Mouse (Mus musculus): ENCODE results near the gene Pde8b.
"Not testable (repeated sequence)": the region's sequence is repeated elsewhere in the genome, so short reads cannot be mapped to it uniquely, and the experiment has no call there.

Pde8b gene

GRCm38 (mm10) chr13:95221882-95222568, 28.1 kb downstream of the Pde8b start:
- DNase-seq (ENCODE audit: low read depth), result no peak

- DNase-seq (ENCODE audit: low read depth), result not testable (repeated sequence)
Observed at GRCm38 (mm10) chr13:95215661-95216170, 34.4 kb downstream of the Pde8b start.

GRCm38 (mm10) chr13:95212320-95212719, 37.8 kb downstream of the Pde8b start:
- DNase-seq (ENCODE audit: low read depth), result no peak

DNA sequence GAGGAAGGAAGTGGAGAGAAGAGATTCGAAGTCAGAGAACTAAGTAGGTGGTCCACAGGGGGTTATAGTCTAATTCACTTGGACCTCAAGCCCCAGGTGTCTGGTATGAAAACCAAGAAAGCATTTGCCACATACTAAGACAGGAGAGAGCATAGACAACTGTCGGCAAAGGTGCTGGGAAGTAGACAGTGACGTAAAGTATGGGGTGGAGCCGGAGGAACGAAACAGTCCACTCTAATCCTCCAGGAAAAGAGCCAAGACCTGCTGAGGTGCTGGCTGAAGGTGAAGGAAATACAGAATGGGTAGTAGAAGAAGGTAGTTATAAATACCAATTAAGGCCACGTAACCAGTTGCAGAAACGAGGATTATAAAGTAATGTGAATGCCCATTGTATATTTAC, 42.8 kb downstream of the Pde8b start:
- DNase-seq (ENCODE audit: low read depth), result not testable (repeated sequence)

- DNase-seq (ENCODE audit: low read depth), result no peak
Observed at GRCm38 (mm10) chr13:95202151-95202758, 47.9 kb downstream of the Pde8b start.

DNA sequence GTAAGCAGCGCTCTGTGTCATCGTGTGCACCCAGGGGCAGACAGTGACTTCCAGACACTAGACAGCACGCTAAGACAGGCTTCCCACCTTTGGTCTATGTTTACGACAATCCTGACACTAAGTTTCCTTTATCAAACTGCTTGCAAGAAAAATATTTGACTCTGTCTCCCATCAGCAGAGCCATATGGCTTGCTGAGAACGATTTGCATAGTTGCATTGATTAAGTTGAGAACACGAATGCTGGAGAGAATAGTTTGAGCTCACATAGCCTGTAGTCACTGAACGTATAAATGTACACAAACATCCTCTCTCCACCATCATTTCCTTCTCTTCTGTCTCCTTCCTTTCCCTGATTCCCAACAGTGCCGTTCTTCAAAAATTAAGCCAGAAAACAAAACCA, 49.3 kb downstream of the Pde8b start:
- DNase-seq (ENCODE audit: low read depth), result no peak

GRCm38 (mm10) chr13:95200036-95200435, 50.1 kb downstream of the Pde8b start:
- no peak for DNase-seq (ENCODE audit: low read depth)

- no peak for DNase-seq (ENCODE audit: low read depth)
Observed at GRCm38 (mm10) chr13:95196106-95196705, 53.9 kb downstream of the Pde8b start.

GRCm38 (mm10) chr13:95191951-95192350, 58.2 kb downstream of the Pde8b start:
- no peak for DNase-seq (ENCODE audit: low read depth)

- DNase-seq (ENCODE audit: low read depth), result no peak
Observed at GRCm38 (mm10) chr13:95189111-95189510, 61.0 kb downstream of the Pde8b start.

GRCm38 (mm10) chr13:95187153-95187665, 62.9 kb downstream of the Pde8b start:
- no peak for DNase-seq (ENCODE audit: low read depth)

DNA sequence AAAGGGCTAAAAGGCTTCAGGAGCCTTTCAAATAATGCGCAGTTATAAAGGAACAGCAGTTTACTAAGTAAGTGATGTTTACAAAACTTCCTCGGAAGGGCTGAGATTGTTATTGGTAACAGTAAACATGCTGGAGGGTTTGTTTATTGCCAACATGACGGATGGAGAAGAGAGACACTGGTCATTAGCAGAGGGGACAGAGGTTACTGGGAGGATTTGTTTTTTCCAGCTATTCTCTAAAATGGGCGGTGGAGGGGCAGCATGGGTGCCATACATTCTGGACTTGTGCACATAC, 63.4 kb downstream of the Pde8b start:
- no peak for DNase-seq (ENCODE audit: low read depth)

GRCm38 (mm10) chr13:95185891-95186740, 64.0 kb downstream of the Pde8b start:
- no peak for DNase-seq (ENCODE audit: low read depth)

DNA sequence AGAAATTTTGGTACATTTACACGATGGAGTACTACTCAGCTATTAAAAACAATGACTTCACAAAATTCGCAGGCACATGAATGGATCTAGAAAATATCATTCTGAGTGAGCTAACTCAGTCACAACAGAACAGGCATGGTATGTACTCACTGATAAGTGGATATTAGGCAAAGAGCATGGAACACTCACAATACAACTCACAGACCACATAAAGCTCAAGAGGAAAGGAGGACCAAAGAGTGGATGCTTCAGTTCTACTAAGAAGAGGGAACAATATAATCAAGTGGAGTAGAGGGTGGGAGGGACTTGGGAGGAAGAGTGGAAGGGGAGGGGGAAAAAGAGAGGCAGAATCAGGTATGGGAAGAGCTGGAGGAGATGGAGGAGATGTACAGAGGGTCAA, 66.5 kb downstream of the Pde8b start:
- DNase-seq (ENCODE audit: low read depth), result no peak

GRCm38 (mm10) chr13:95180208-95180607, 69.9 kb downstream of the Pde8b start:
- no peak for DNase-seq (ENCODE audit: low read depth)

DNA sequence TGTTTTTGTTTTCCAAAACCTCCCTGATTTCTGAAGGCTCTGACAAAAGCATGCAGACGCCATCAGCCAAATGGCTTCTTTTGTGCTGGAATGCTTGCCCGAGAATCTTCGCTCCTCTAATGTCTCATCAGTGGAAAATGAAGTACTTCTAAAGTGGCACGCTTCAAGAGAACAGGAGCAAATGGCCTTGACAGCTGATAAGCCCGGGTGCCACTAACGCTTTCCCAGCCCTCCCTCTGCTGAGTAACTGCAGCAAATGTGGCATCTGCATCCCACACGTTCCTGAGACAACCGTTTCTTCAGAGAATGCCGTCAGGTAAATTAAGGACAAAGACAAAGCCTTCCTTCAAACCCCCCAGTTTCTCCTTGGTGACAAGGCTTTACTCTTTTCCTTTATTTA, 72.8 kb downstream of the Pde8b start:
- no peak for DNase-seq (ENCODE audit: low read depth)

GRCm38 (mm10) chr13:95176399-95176798, 73.7 kb downstream of the Pde8b start:
- DNase-seq (ENCODE audit: low read depth), result no peak

- no peak for DNase-seq (ENCODE audit: low read depth)
Observed at GRCm38 (mm10) chr13:95174253-95174652, 75.9 kb downstream of the Pde8b start.

DNA sequence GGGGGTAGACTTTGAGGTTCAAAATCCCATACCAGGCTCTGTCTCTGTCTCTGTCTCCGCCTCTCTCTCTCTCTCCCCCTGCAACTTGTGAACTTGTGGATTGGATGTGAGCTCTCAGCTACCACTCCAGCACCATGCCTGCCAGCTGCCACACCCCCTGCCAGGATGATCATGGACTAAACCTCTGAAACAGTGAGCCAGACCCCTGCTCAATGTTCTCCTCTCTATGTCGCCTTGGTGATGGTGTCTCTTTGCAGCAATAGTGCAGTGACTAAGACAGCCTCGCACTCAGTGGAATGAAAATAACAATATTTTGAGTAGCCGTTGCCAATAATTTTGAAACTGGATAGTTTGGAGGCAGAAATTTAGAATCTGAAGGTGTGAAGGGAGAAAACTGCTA, 77.8 kb downstream of the Pde8b start:
- DNase-seq (ENCODE audit: low read depth), result no peak

- no peak for DNase-seq (ENCODE audit: low read depth)
Observed at GRCm38 (mm10) chr13:95160211-95160610, 89.9 kb downstream of the Pde8b start.

GRCm38 (mm10) chr13:95158986-95159385, 91.2 kb downstream of the Pde8b start:
- DNase-seq (ENCODE audit: low read depth), result no peak

GRCm38 (mm10) chr13:95144746-95145145, 105.4 kb downstream of the Pde8b start:
- DNase-seq (ENCODE audit: low read depth), result no peak
